Mouse (Mus musculus) stomach, embryonic 14.5 days (tissue): ENCODE data around the gene Slc10a7. TPM values are rescaled to one million over a fixed set of nuclear protein-coding genes. Genes with fewer than 3 reads are reported as not detected.
"Not testable (repeated sequence)": the region's sequence is repeated elsewhere in the genome, so short reads cannot be mapped to it uniquely, and the experiment has no call there.

ENCODE experiments used
- ATAC-seq: fragments of 200-750 bp; cut with Nextera tagmentation; 2 replicates; pipeline ENCODE4 v1.8.0; 2017; ENCODE audit warnings: low read depth, moderate TSS enrichment; ENCODE audit not compliant: insufficient number of reproducible peaks, insufficient read depth, low FRiP score
- H3K27ac ChIP-seq: fragments of 300-500 bp; sonication (generic); 2 replicates; pipeline ENCODE4 v1.5.1; 2014; ENCODE audit warnings: mild to moderate bottlenecking, low read length, moderate library complexity, mixed read lengths
- H3K27me3 ChIP-seq: fragments of 300-500 bp; sonication (generic); 2 replicates; pipeline ENCODE4 v1.6.1; 2014; ENCODE audit warnings: low read length, control low read depth, mixed read lengths; ENCODE audit not compliant: control insufficient read depth, insufficient read depth
- H3K36me3 ChIP-seq: fragments of 300-500 bp; sonication (generic); 2 replicates; pipeline ENCODE4 v1.6.1; 2014; ENCODE audit warnings: mild to moderate bottlenecking, control low read depth, low read length, moderate library complexity, mixed read lengths; ENCODE audit not compliant: control insufficient read depth, insufficient read depth
- H3K4me1 ChIP-seq: fragments of 300-500 bp; sonication (generic); 2 replicates; pipeline ENCODE4 v1.6.1; 2014; ENCODE audit warnings: low read length, control low read depth, mixed read lengths; ENCODE audit not compliant: control insufficient read depth, insufficient read depth
- H3K4me2 ChIP-seq: fragments of 300-500 bp; sonication (generic); replicated peaks from 2 replicates; pipeline ENCODE4 v1.6.1; 2014; ENCODE audit warnings: low read depth, low read length, control low read depth
- H3K4me3 ChIP-seq: fragments of 300-500 bp; sonication (generic); 2 replicates; pipeline ENCODE4 v1.5.1; 2014; ENCODE audit warnings: low read depth, low read length, control low read depth
- H3K9ac ChIP-seq: fragments of 300-500 bp; sonication (generic); replicated peaks from 2 replicates; pipeline ENCODE4 v1.6.1; 2014; ENCODE audit warnings: low read depth, mild to moderate bottlenecking, control low read depth, low read length, moderate library complexity, mixed read lengths
- H3K9me3 ChIP-seq: fragments of 300-500 bp; sonication (generic); 2 replicates; pipeline ENCODE4 v1.6.1; 2016; ENCODE audit warnings: low read depth, low read length, control low read depth; ENCODE audit not compliant: control insufficient read depth
- WGBS: fragments of 180-500 bp; shearing (Covaris S2); extraction: QIAGEN DNeasy Blood & Tissue Kit; methylation state at CpG from one replicate; pipeline ENCODE4 v1.1.7; 2014; 5-methylcytosine and 5-hydroxymethylcytosine counted together
- polyA plus RNA-seq: library from polyadenylated mRNA; unstranded; fragments of >200 nt; fragmentation: Nextera tagmentation; extraction: Ambion mirVana; gene quantifications from 2 replicates; pipeline ENCODE4 v1.2.1, GENCODE M21; 2014

Slc10a7 gene
- polyA plus RNA-seq, 1 experiment from 2014 or later = 14.6 TPM

DNA sequence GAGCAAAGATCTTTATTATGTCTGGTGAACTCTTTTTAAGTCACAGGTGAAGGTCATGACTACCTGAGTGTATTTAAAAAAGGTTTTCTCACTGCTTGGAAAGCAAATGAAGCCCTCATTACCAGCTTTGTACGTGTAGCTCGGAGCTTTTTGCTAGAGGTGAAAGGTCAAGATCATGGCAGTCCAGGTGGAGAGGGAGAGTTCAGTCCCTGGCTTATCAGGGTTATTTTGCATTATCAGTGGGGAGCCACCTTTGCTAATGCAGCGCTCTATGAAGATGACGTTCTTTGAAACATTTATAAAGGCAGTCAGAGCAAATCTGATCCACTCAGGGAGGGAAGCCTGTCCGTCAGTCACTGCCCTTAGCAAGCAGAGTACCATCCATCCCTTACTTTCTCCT lies 27.6 kb downstream of the Slc10a7 start:
- Histone ChIP-seq H3K4me3 (no peak overlapping the region), H3K27ac (no peak overlapping the region), H3K36me3 (peaks cover 3% of the 10 kb centered on the region; the same call in 1 of the 2 replicates), H3K9ac (no peak overlapping the region), H3K4me1 (no peaks in the 10 kb centered on the region), H3K9me3 (no peaks in the 10 kb centered on the region), H3K27me3 (no peaks in the 10 kb centered on the region), H3K4me2 (no peak overlapping the region)
- ATAC-seq = no peak
- 78% methylated on average over 5 of the region's 5 CpGs for WGBS

DNA sequence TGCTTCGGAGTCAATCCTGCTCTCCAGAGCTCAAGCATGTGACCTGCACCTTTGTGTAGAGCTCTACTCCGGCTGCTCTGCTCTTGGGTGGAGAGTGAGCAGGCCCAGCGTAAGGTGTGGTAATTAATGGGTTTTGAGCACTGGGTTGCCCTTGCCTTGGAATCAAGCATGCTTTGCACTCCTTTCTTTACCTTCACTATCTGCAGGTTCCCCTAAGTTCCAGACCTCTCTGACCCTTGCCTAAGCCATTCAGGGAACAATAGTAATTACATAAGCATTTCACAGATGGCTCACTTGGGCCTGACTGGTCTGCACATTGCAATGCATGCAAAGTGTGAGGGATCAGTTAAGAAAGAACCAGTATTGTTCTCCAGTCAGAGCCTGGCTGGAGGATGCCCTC lies 28.6 kb downstream of the Slc10a7 start:
- Histone ChIP-seq H3K4me3 (no peak overlapping the region), H3K27ac (no peak overlapping the region), H3K36me3 (peaks cover 3% of the 10 kb centered on the region; the same call in 1 of the 2 replicates), H3K9ac (no peak overlapping the region), H3K4me1 (no peaks in the 10 kb centered on the region), H3K4me2 (no peak overlapping the region), H3K27me3 (no peaks in the 10 kb centered on the region), H3K9me3 (no peaks in the 10 kb centered on the region)
- 76% methylated on average over 3 of the region's 3 CpGs for WGBS
- no peak for ATAC-seq

DNA sequence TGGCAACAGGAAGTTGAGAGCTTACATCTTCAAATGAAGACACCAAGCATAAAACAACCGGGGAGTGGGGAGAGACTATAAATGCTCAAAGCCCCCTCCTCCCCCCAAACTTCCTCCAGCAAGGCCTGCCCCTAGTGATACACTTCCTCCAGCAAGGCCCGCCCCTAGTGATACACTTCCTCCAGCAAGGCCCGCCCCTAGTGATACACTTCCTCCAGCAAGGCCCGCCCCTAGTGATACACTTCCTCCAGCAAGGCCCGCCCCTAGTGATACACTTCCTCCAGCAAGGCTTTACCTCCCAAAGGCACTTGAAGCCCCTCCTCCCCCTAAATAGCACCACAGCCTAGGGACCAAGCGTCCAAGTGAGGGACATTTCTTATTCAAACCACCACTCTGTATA lies 33.5 kb downstream of the Slc10a7 start:
- ATAC-seq, H3K36me3 ChIP-seq, H3K9ac ChIP-seq, H3K4me3 ChIP-seq, H3K9me3 ChIP-seq, H3K4me1 ChIP-seq, H3K27me3 ChIP-seq, H3K27ac ChIP-seq, H3K4me2 ChIP-seq: not testable (repeated sequence)
- 95% methylated on average over 4 of the region's 6 CpGs for WGBS

DNA sequence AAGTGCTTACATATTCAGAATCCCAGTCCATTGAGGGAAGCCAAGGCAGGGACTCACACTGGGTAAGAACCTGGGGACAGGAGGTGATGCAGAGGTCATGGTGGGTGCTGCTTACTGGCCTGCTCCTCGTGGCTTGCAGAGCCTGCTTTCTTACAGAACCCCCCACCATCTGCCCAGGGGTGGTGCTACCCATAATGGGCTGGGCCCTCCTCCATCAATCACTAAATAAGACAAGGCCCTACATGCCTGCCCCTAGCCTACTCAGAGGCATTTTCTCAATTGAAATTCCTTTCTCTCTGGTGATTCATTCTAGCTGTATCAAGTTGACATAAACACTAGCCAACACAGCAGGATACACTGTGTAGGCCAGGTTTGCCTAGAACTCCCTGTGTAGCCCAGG lies 34.5 kb downstream of the Slc10a7 start:
- Histone ChIP-seq H3K4me3 (no peak overlapping the region), H3K9me3 (no peaks in the 10 kb centered on the region), H3K27ac (no peak overlapping the region), H3K4me1 (peaks cover 3% of the 10 kb centered on the region; the same call in 1 of the 2 replicates), H3K9ac (no peak overlapping the region), H3K4me2 (no peak overlapping the region), H3K27me3 (no peaks in the 10 kb centered on the region), H3K36me3 (no peaks in the 10 kb centered on the region; the same call in 1 of the 2 replicates)
- ATAC-seq = no peak
- 20% methylated on average over 1 of the region's 1 CpGs for WGBS

DNA sequence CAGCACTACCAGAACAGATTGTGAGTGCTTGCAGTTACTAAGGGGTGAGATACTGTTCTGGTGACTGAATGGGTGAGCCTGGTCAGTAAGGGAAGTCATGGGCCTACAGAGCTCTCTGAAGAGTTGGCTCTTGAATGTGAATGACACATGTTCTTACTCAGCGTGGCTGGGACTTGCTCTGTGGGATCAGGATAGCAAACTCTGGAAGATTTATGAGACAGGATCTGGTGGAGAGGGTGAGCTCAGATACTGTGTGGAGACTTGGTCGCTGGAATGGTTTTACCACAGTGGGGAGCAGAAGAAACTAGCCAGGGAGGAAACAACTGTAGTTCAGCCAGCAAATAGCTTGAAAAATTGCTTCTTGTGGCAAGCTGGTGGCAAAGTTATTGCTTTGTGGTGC lies 35.4 kb downstream of the Slc10a7 start:
- Histone ChIP-seq H3K4me2 (no peak overlapping the region), H3K27ac (no peak overlapping the region), H3K9me3 (no peaks in the 10 kb centered on the region), H3K4me3 (no peak overlapping the region), H3K27me3 (no peaks in the 10 kb centered on the region), H3K9ac (no peak overlapping the region), H3K4me1 (peaks cover 3% of the 10 kb centered on the region; the same call in 1 of the 2 replicates), H3K36me3 (no peaks in the 10 kb centered on the region; the same call in 1 of the 2 replicates)
- ATAC-seq = no peak
- 54% methylated on average over 2 of the region's 2 CpGs for WGBS

DNA sequence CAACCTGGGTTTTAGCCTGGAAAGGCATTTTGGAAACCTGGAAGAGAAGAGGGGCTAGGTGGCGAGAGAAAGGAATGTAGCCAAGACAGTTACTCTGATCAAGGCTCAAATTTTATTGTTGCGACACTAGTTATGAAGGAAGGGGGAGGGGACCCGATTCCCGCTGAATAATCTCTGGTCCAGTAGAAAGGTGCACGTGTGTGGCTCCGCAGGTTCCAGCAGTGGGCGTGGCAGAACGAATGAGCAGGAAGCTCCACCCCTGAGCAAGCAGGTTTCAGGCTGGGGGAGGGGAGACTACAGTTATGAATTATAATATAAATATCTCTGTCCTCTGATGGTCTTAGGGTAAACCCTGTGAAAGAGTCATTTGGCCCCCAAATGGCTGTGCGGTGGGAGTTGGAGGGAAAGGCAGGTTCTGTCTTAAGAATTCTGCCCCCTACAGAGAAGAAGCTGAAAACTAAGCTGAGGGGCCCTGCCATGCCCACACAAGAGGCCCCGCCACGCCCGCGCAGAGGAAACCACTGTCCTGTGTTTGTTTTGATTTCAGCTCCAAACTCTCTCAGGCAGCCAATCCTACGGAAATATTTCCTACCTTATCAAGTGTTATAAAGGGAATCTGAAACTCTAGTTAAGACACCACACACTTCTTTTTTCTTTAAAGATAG lies 36.1 kb downstream of the Slc10a7 start:
- ATAC-seq = not testable (repeated sequence)

DNA sequence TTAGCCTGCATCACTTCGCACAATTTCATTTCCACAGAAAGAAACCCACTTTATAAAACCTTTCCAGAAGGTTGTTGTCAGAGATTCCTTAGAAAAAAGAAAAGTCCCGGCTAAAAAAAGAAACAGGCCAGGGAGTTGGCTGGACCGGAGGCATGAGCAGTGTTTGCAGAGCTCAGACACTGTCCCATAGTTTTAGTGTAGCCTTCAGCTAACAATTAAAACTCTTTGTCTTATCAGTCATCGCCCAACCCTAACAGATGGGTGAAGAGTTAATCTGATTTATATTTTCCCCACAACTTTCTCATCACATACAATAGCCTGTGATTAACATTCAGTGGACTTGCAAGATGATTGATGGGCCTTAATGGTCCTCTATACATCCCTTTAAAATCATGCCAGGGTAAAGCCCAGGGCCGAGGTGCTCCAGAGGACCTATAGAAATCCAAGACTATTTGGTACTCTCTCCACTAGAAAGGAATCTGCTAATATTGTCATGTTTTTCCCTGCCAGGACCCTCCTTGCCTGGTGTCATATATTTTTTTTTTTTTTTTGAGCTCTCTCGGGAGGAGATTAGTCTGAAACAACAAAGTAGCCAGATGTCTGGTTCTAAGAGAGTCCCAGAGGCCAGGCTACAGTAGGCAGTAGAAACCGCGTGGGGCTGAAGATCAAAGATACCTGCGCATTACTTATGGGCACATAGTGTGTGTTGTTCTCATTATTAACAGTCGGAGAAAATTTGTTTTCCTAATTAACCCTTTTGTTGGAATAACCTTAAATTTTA lies 41.0 kb downstream of the Slc10a7 start:
- Histone ChIP-seq H3K4me2 (no peak overlapping the region), H3K9ac (no peak overlapping the region), H3K27ac (no peak overlapping the region), H3K4me1 (peaks cover 8% of the 10 kb centered on the region; the same call in 1 of the 2 replicates), H3K36me3 (no peaks in the 10 kb centered on the region; the same call in 1 of the 2 replicates), H3K4me3 (no peak overlapping the region), H3K27me3 (no peaks in the 10 kb centered on the region), H3K9me3 (no peaks in the 10 kb centered on the region)
- WGBS = 46% methylated on average over 10 of the region's 10 CpGs
- ATAC-seq = no peak

More for the DNA sequence above, 36.1 kb downstream of the Slc10a7 start:
- not testable (repeated sequence) for H3K4me3 ChIP-seq, H3K4me2 ChIP-seq, H3K9me3 ChIP-seq, H3K9ac ChIP-seq, H3K27me3 ChIP-seq, H3K4me1 ChIP-seq, H3K27ac ChIP-seq, H3K36me3 ChIP-seq
- 27% methylated on average over 6 of the region's 14 CpGs for WGBS

DNA sequence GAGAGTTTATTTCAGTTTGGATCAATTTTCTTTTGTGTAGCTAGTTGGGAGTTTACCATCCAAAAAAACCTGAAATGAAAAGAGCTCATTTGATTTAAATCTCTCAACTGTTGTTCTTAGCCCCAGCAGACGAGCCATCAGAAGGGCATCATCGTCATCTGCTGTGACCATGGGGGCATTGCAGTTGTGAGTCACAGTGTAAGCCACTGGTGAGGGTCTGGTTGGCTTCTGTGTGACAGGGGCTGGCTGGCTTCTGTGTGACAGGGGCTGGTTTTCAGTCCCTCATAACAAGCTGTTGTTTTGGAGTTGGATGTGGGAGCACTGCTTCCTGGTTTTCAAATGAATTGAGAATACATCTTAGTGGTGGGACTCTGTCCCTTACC lies 41.6 kb downstream of the Slc10a7 start:
- H3K9me3 ChIP-seq = no peaks in the 10 kb centered on the region
- WGBS = 75% methylated on average over 2 of the region's 2 CpGs
- no peak overlapping the region for H3K27ac ChIP-seq
- no peak overlapping the region for H3K9ac ChIP-seq
- no peak for ATAC-seq
- H3K4me1 ChIP-seq = peaks cover 5% of the 10 kb centered on the region; the same call in 1 of the 2 replicates
- H3K36me3 ChIP-seq = no peaks in the 10 kb centered on the region; the same call in 1 of the 2 replicates
- H3K4me3 ChIP-seq = no peak overlapping the region
- H3K27me3 ChIP-seq = no peaks in the 10 kb centered on the region
- H3K4me2 ChIP-seq = no peak overlapping the region
